Mouse (Mus musculus): ENCODE results near the gene Taf1d. TPM values are rescaled to one million over a fixed set of nuclear protein-coding genes. Genes with fewer than 3 reads are reported as not detected.

Gene Taf1d
- polyA plus RNA-seq, 1 experiment from 2014 or later, result 34.9 TPM

- Histone ChIP-seq H3K4me3 (ENCODE audit: low read depth, low read length) (no peak overlapping the region), H3K4me2 (replicated peaks; ENCODE audit: low read depth, low read length) (no peak overlapping the region), H3K4me1 (ENCODE audit: insufficient read depth, low read depth, low read length) (no peaks in the 10 kb centered on the region), H3K9me3 (ENCODE audit: low read length) (no peaks in the 10 kb centered on the region), H3K9ac (replicated peaks; ENCODE audit: low read depth) (no peak overlapping the region), H3K27ac (ENCODE audit: low read length) (no peak overlapping the region), H3K27me3 (replicated peaks; ENCODE audit: insufficient read depth, low read length) (no peaks in the 10 kb centered on the region), H3K36me3 (ENCODE audit: insufficient read depth, low read length) (no peaks in the 10 kb centered on the region)
- DNase-seq (ENCODE audit: low spot score) (no peak), ATAC-seq (no peak)
- TF ChIP-seq CTCF (IDR thresholded peaks at IDR 0.05), result no peak
- no peak for TF ChIP-seq EP300 (IDR thresholded peaks at IDR 0.05)
- 57% methylated on average over 2 of the region's 2 CpGs for WGBS
These were observed 60.2 kb downstream of the Taf1d start for GRCm38 (mm10) chr9:15366260-15366659.

Small RNAs within 50 kb of the gene (microRNA-seq; reads per million reads assigned to microRNA genes)
- gene Gm49349, result not detected
- gene mmu-mir-7650, result not detected

Other genes starting within 250 kb of the Taf1d start
- not detected in 2 replicates for gene Hephl1, start 194.1 kb upstream of the Taf1d start, polyA plus RNA-seq (2015; fragmentation: Nextera tagmentation; extraction: Ambion mirVana)
- 2.6 and 3.0 TPM in 2 replicates for gene Vstm5, start 67.2 kb upstream of the Taf1d start, polyA plus RNA-seq (2015; fragmentation: Nextera tagmentation; extraction: Ambion mirVana)
- 23.2 TPM in 2 replicates for gene Med17, start 26.3 kb upstream of the Taf1d start, polyA plus RNA-seq (2015; fragmentation: Nextera tagmentation; extraction: Ambion mirVana)
- gene 4931406C07Rik, start 234 bp downstream of the Taf1d start, polyA plus RNA-seq (2015; fragmentation: Nextera tagmentation; extraction: Ambion mirVana), result 8.7 and 11.0 TPM in 2 replicates
- gene Cep295, start 51.6 kb downstream of the Taf1d start, polyA plus RNA-seq (2015; fragmentation: Nextera tagmentation; extraction: Ambion mirVana), result 5.5 and 6.0 TPM in 2 replicates
- gene Smco4, start 187.2 kb downstream of the Taf1d start, polyA plus RNA-seq (2015; fragmentation: Nextera tagmentation; extraction: Ambion mirVana), result 3.8 TPM in 2 replicates

Measured in lung, postnatal 0 days (tissue).